Mouse (Mus musculus): ENCODE results near the gene Ivd. TPM values are rescaled to one million over a fixed set of nuclear protein-coding genes. Genes with fewer than 3 reads are reported as not detected.

The Ivd gene
- 81.4 and 87.0 TPM in 2 replicates for polyA plus RNA-seq (2016; fragmentation: Nextera tagmentation; extraction: Ambion mirVana)

GRCm38 (mm10) chr2:118861454-118862339, at the start of gene Ivd:
Gene Ivd, plus strand, starts transcription at chr2:118861954.
- ATAC-seq (ENCODE audit: insufficient number of reproducible peaks, insufficient read depth, low FRiP score, low TSS enrichment): peak; percentile 98
- H3K4me2 ChIP-seq (replicated peaks): peak within 1 kb of the TSS; percentile 78
- peaks cover 21% of the 10 kb centered on the region for H3K36me3 ChIP-seq
- peak within 1 kb of the TSS; percentile 82 for H3K9ac ChIP-seq
- peaks cover 10% of the 10 kb centered on the region for H3K4me1 ChIP-seq
- WGBS: under 1% methylated on average over 34 of the region's 34 CpGs
- H3K4me3 ChIP-seq: peak within 1 kb of the TSS; percentile 66
- H3K27me3 ChIP-seq: no peaks in the 10 kb centered on the region
- no peaks in the 10 kb centered on the region for H3K9me3 ChIP-seq
- peak within 1 kb of the TSS; percentile 54; the same call in 1 of the 2 replicates for H3K27ac ChIP-seq

- Histone ChIP-seq H3K4me3 (no peak overlapping the region), H3K36me3 (peaks cover 7% of the 10 kb centered on the region), H3K27me3 (no peaks in the 10 kb centered on the region), H3K4me1 (peaks cover 13% of the 10 kb centered on the region), H3K9ac (no peak overlapping the region), H3K4me2 (replicated peaks) (no peak overlapping the region), H3K27ac (no peak overlapping the region), H3K9me3 (no peaks in the 10 kb centered on the region)
- 61% methylated on average over 1 of the region's 1 CpGs for WGBS
- ATAC-seq (ENCODE audit: insufficient number of reproducible peaks, insufficient read depth, low FRiP score, low TSS enrichment): no peak
Observed at GRCm38 (mm10) chr2:118812724-118813123, 49.0 kb upstream of the Ivd start.

GRCm38 (mm10) chr2:118813981-118814836, 47.5 kb upstream of the Ivd start, which contains the start of gene Knstrn:
Gene Knstrn, plus strand, starts transcription at chr2:118814003.
- Histone ChIP-seq H3K9me3 (no peaks in the 10 kb centered on the region), H3K4me3 (peak within 1 kb of the TSS; percentile 57), H3K36me3 (peaks cover 21% of the 10 kb centered on the region), H3K9ac (peak within 1 kb of the TSS; percentile 63), H3K27ac (peak within 1 kb of the TSS; percentile 72), H3K4me2 (replicated peaks) (peak within 1 kb of the TSS; percentile 79), H3K27me3 (no peaks in the 10 kb centered on the region), H3K4me1 (peaks cover 13% of the 10 kb centered on the region)
- under 1% methylated on average over 49 of the region's 49 CpGs for WGBS
- peak; percentile 96 for ATAC-seq (ENCODE audit: insufficient number of reproducible peaks, insufficient read depth, low FRiP score, low TSS enrichment)

GRCm38 (mm10) chr2:118822800-118823199, 39.0 kb upstream of the Ivd start:
- Histone ChIP-seq H3K27ac (no peak overlapping the region), H3K9ac (no peak overlapping the region), H3K4me3 (no peak overlapping the region), H3K36me3 (peaks cover 62% of the 10 kb centered on the region), H3K4me2 (replicated peaks) (no peak overlapping the region), H3K9me3 (no peaks in the 10 kb centered on the region; the same call in 1 of the 2 replicates), H3K4me1 (no peaks in the 10 kb centered on the region), H3K27me3 (no peaks in the 10 kb centered on the region)
- no peak for ATAC-seq (ENCODE audit: insufficient number of reproducible peaks, insufficient read depth, low FRiP score, low TSS enrichment)
- WGBS: 91% methylated on average over 5 of the region's 5 CpGs

- H3K27ac ChIP-seq: no peak overlapping the region
- no peak overlapping the region for H3K4me3 ChIP-seq
- H3K4me2 ChIP-seq (replicated peaks): no peak overlapping the region
- no peak for ATAC-seq (ENCODE audit: insufficient number of reproducible peaks, insufficient read depth, low FRiP score, low TSS enrichment)
- no peaks in the 10 kb centered on the region for H3K27me3 ChIP-seq
- H3K9me3 ChIP-seq: no peaks in the 10 kb centered on the region; the same call in 1 of the 2 replicates
- H3K36me3 ChIP-seq: peaks cover 54% of the 10 kb centered on the region
- 87% methylated on average over 4 of the region's 4 CpGs for WGBS
- no peak overlapping the region for H3K9ac ChIP-seq
- no peaks in the 10 kb centered on the region for H3K4me1 ChIP-seq
Observed at GRCm38 (mm10) chr2:118824396-118824795, 37.4 kb upstream of the Ivd start.

GRCm38 (mm10) chr2:118829096-118829495, 32.7 kb upstream of the Ivd start:
- H3K4me2 ChIP-seq (replicated peaks): no peak overlapping the region
- H3K4me1 ChIP-seq: no peaks in the 10 kb centered on the region
- H3K27ac ChIP-seq: no peak overlapping the region
- no peak overlapping the region for H3K4me3 ChIP-seq
- no peaks in the 10 kb centered on the region; the same call in 1 of the 2 replicates for H3K9me3 ChIP-seq
- no peak for ATAC-seq (ENCODE audit: insufficient number of reproducible peaks, insufficient read depth, low FRiP score, low TSS enrichment)
- H3K27me3 ChIP-seq: no peaks in the 10 kb centered on the region
- H3K36me3 ChIP-seq: peaks cover 67% of the 10 kb centered on the region
- WGBS: 95% methylated on average over 5 of the region's 5 CpGs
- H3K9ac ChIP-seq: no peak overlapping the region

GRCm38 (mm10) chr2:118834061-118834460, 27.7 kb upstream of the Ivd start:
- H3K9ac ChIP-seq: no peak overlapping the region
- no peaks in the 10 kb centered on the region for H3K4me1 ChIP-seq
- H3K9me3 ChIP-seq: no peaks in the 10 kb centered on the region
- H3K36me3 ChIP-seq: peaks cover 54% of the 10 kb centered on the region
- no peak for ATAC-seq (ENCODE audit: insufficient number of reproducible peaks, insufficient read depth, low FRiP score, low TSS enrichment)
- WGBS: 90% methylated on average over 6 of the region's 6 CpGs
- no peak overlapping the region for H3K4me3 ChIP-seq
- no peak overlapping the region for H3K27ac ChIP-seq
- no peak overlapping the region for H3K4me2 ChIP-seq (replicated peaks)
- no peaks in the 10 kb centered on the region for H3K27me3 ChIP-seq

- WGBS: 87% methylated on average over 6 of the region's 6 CpGs
- no peak overlapping the region for H3K4me3 ChIP-seq
Observed at GRCm38 (mm10) chr2:118835115-118835514, 26.6 kb upstream of the Ivd start.

GRCm38 (mm10) chr2:118838330-118838729, 23.4 kb upstream of the Ivd start:
- WGBS: 41% methylated on average over 5 of the region's 5 CpGs
- H3K4me2 ChIP-seq (replicated peaks): no peak overlapping the region
- H3K4me1 ChIP-seq: no peaks in the 10 kb centered on the region
- no peak overlapping the region for H3K4me3 ChIP-seq
- no peaks in the 10 kb centered on the region for H3K9me3 ChIP-seq
- H3K27me3 ChIP-seq: no peaks in the 10 kb centered on the region
- peaks cover 27% of the 10 kb centered on the region for H3K36me3 ChIP-seq
- no peak for ATAC-seq (ENCODE audit: insufficient number of reproducible peaks, insufficient read depth, low FRiP score, low TSS enrichment)
- H3K27ac ChIP-seq: no peak overlapping the region
- no peak overlapping the region for H3K9ac ChIP-seq

More at GRCm38 (mm10) chr2:118835115-118835514, 26.6 kb upstream of the Ivd start:
- Histone ChIP-seq H3K4me2 (replicated peaks) (no peak overlapping the region), H3K9me3 (no peaks in the 10 kb centered on the region), H3K9ac (no peak overlapping the region), H3K4me1 (no peaks in the 10 kb centered on the region), H3K36me3 (peaks cover 54% of the 10 kb centered on the region), H3K27me3 (no peaks in the 10 kb centered on the region), H3K27ac (no peak overlapping the region)
- no peak for ATAC-seq (ENCODE audit: insufficient number of reproducible peaks, insufficient read depth, low FRiP score, low TSS enrichment)

GRCm38 (mm10) chr2:118841186-118841585, 20.6 kb upstream of the Ivd start:
- no peaks in the 10 kb centered on the region for H3K4me1 ChIP-seq
- no peak overlapping the region for H3K27ac ChIP-seq
- no peaks in the 10 kb centered on the region for H3K27me3 ChIP-seq
- H3K9ac ChIP-seq: no peak overlapping the region
- no peaks in the 10 kb centered on the region for H3K9me3 ChIP-seq
- no peak for ATAC-seq (ENCODE audit: insufficient number of reproducible peaks, insufficient read depth, low FRiP score, low TSS enrichment)
- 74% methylated on average over 5 of the region's 5 CpGs for WGBS
- H3K4me3 ChIP-seq: no peak overlapping the region
- no peak overlapping the region for H3K4me2 ChIP-seq (replicated peaks)
- 0 out of 2 replicates have a peak, but pooled peaks cover 3% of the 10 kb centered on the region for H3K36me3 ChIP-seq

- 81% methylated on average over 4 of the region's 4 CpGs for whole genome bisulfite sequencing
- ATAC-seq (ENCODE audit: insufficient number of reproducible peaks, insufficient read depth, low FRiP score, low TSS enrichment): no peak
Observed at GRCm38 (mm10) chr2:118841774-118842173, 20.0 kb upstream of the Ivd start.

More at GRCm38 (mm10) chr2:118841774-118842173, 20.0 kb upstream of the Ivd start:
- H3K27ac ChIP-seq: no peak overlapping the region
- no peaks in the 10 kb centered on the region for H3K36me3 ChIP-seq
- no peaks in the 10 kb centered on the region for H3K4me1 ChIP-seq
- H3K4me3 ChIP-seq: no peak overlapping the region
- H3K27me3 ChIP-seq: no peaks in the 10 kb centered on the region
- H3K4me2 ChIP-seq (replicated peaks): no peak overlapping the region
- no peak overlapping the region for H3K9ac ChIP-seq
- no peaks in the 10 kb centered on the region for H3K9me3 ChIP-seq
